Mouse (Mus musculus) lung, postnatal 4 days (tissue): ENCODE measurements around the gene Ick.
A peak's percentile ranks its signal among the peaks of the same experiment; 100 is the strongest.

Experiments
- DNase-seq, 2 experiments: peaks; one replicate each; pipeline ENCODE4 v3.0.0; 2021

The Ick gene

DNA sequence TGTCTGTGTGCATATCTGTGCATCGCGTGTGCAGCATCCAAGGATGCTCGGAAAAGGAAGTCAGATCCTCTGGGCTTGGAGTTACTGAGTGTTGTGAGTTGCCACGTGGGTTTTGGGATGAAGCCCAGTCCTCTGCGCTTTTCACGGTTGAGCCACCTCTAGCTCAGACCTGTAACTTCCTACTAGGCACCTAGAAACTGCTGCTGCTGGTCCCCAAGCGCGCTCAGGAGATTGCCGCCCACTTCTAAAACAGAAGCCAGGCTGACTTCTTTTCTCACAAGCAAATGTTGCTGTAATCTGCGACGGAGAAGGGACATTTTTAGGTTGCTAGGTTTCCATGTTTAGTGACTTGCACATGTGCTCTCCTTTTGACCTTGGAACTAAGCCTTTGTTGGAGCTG lies 86.0 kb downstream of the Ick start:
- no peak for DNase-seq

DNA sequence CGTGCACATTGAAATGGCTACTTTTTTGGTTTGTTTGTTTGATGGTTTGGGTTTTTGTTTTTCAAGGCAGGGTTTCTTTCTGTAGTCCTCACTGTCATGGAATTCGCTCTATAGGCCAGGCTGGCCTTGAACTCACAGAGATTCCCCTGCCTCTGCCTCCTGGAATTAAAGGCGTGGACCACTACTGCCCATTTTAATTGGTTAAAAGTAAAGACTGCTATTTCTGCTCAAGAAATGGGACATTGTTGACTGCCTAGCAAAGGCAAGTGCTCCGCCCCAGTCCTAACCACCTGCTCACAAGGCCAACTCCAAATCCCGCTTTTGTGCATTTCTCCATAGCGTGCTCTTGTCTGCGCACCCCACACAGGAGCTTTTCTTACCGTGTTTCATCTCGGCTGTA lies 88.8 kb downstream of the Ick start:
- DNase-seq: no peak

DNA sequence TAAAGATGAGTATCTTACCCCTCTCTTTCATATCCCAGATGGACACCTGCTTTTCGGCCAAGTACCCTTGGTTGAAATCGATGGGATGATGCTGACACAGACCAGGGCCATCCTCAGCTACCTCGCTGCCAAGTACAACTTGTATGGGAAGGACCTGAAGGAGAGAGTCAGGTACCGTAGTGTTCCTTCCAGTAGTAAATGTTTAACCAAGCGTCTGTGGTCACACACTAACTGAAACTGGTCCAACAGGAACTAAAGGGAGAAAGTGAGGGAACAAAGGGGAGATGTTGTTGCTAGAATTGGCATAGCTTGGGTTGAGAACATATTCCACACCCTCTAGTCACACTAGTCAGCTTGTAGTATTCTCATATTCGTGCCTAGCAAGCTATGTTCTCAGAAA lies 95.2 kb downstream of the Ick start:
- DNase-seq: no peak

DNA sequence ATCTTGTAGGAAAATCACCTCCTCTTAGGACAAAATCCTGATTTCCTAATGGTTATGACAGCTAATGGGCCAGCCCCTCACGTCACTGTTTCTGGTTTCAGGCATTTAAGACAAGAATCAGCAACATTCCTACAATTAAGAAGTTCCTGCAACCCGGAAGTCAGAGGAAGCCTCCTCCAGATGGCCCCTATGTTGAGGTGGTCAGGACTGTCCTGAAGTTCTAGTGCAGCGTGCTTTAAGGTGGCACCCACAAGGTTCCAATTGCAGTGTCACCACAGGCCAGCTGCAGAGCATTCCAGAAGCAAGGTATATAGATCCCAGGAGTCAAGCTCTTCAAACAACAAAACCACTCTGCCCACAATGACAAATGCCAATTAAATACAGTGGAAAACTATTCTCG lies 100.0 kb downstream of the Ick start:
- no peak for DNase-seq

DNA sequence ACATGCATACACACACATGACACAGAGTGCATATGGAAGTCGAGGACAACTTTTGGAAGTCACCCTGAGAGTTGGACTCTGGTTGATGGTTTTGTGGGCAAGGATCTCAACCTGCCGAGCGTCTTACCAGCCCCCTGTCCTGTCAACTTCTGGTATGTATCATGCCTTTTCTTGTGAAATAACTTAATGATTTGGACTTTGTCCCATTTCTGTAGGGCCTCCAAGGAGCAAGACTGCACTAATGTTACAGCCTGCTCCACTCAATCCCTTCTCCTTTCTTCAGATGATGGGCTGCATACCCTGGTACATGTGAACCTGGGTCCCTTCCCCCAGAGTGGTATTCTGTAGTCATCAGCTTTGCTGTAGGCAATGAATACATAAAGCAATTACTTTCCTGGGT lies 101.1 kb downstream of the Ick start:
- DNase-seq: no peak

DNA sequence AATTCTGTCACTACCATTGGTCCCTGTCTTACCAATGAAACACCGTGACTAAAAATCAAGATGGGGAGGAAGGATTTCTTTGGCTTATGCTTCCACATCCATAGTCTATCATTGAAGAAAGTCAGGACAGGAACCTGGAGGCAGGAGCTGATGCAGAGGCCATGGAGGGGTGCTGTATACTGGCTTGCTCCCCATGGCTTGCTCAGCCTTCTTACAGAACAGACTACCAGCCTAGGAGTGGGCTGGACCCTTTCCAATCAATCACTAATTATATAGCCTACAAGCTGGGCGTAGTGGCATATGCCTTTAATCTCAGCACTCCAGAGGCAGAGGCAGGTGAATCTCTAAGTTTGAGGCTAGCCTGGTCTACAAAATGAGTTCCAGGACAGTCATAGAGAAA lies 101.8 kb downstream of the Ick start:
- DNase-seq: no peak

DNA sequence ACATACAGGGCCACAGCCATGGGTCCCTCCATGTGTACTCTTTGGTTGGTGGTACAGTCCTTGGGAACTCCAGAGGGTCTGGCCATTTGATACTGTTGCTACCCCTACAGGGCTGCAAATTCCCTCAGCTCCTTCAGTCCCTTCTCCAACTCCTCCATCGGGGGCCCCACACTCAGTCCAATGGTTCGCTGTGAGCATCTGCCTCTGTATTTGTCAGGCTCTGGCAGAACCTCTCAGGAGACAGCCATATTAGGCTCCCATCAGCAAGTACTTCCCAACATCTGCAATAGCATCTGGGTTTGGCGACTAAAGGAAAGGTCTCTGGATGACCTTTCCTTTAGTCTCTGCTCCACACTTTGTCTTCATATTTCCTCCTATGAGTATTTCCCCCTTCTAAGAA lies 102.5 kb downstream of the Ick start:
- DNase-seq: no peak

DNA sequence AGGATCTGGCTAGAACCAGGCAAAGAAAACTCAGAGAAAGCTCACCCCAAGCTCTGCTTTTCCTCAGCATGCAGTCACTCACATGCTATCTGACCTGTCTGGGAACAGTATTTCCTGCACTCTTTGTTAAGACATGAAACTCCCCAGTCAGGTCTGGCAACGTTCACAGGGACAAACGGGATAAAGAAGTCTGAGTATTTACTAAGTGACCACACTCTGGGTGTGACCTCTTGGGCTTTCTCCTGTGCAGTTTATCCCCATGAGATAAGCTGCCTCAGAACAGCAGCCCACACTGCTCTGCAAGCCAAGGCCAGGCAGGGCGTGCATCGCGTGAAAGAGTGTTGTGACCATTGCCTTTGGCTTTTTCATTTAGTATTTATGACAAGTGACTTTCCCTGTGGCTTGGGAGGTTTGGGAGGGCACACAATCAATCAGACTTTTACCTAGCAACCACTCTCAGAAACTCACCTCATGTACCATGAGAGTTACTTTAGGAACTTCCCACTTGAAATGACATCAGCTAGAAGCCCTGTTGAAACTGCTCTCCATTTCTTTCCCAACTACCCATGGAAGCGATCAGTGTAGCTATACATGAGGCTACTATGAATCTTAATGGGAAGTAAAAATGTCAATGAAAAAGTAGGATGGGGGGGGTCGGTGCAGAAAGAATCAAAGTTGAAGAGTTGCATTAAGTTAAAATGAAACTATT lies 103.5 kb downstream of the Ick start:
- DNase-seq: peak; percentile 57 to 60

DNA sequence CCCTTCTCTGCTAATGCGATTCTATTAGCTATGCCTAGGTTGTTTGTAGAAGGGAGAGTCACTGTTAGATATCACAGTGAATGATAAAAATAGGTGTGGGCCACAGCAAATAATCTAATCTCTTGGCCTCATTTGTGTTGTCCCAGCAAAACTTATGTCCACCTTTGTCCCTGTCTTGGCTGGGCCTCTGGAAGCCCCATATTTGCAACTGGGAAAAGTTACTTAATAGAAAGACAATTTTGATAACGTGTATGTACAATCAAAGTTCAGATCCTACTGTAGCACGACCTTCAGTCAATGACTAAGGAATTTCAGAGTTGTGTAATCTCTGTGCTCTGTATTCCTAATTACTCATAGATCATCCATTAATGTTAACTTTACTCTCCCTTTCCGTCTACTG lies 108.1 kb downstream of the Ick start:
- no peak for DNase-seq
